Mouse (Mus musculus) bone marrow macrophage, adult 2 months (primary cell): ENCODE measurements around the gene Rec114. TPM values are rescaled to one million over a fixed set of nuclear protein-coding genes. Genes with fewer than 3 reads are reported as not detected.

ENCODE experiments used
- H3K27ac ChIP-seq: 2 replicates; pipeline ENCODE4 v1.5.1; 2012; ENCODE audit warnings: low read depth, low read length; ENCODE audit not compliant: insufficient read depth
- H3K4me1 ChIP-seq: 2 replicates; pipeline ENCODE4 v1.6.1; 2012; ENCODE audit warnings: low read length; ENCODE audit not compliant: control insufficient read depth, insufficient read depth
- H3K4me3 ChIP-seq: 2 replicates; pipeline ENCODE4 v1.5.1; 2012; ENCODE audit warnings: mild to moderate bottlenecking, low read length, moderate library complexity; ENCODE audit not compliant: insufficient read depth
- CTCF ChIP-seq: IDR thresholded peaks from 2 replicates; pipeline ENCODE4 v1.5.1; 2012; ENCODE audit warnings: low read depth, mild to moderate bottlenecking, low read length, moderate library complexity
- POLR2A ChIP-seq: IDR thresholded peaks from 2 replicates; pipeline ENCODE4 v1.6.1; 2012; ENCODE audit warnings: mild to moderate bottlenecking, low read depth, low read length, borderline replicate concordance
- polyA plus RNA-seq: library from polyadenylated mRNA; stranded (reverse); fragments of >200 nt; gene quantifications from 2 replicates; pipeline ENCODE4 v1.2.4, GENCODE M21; 2012; ENCODE audit not compliant: missing spikeins, insufficient read depth, insufficient read length

Rec114 gene
- polyA plus RNA-seq, 1 experiment: not detected

DNA sequence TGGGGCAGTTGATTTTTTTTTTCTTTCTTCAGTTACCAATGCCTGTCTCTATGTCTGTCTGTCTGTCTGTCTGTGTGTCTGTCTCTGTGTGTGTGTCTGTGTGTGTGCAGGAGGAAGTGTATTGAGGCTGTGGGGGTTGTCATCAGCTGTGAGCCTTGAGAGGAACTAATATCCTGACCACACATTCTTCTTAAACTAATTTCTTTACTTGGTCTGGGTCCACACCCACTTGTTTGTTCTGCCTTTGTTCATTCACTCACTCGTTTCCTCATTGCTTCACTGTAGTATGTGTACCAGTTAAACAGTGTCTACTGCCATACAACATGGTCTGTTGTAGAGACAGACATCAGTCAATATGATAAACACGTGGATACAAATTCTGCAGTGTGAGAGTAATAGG lies 116.6 kb downstream of the Rec114 start:
- Histone ChIP-seq H3K27ac (peak overlapping the region; percentile 9; the same call in 1 of the 2 replicates), H3K4me1 (peaks cover 42% of the 10 kb centered on the region), H3K4me3 (no peak overlapping the region)
- TF ChIP-seq CTCF: no peak
- no peak for TF ChIP-seq POLR2A

DNA sequence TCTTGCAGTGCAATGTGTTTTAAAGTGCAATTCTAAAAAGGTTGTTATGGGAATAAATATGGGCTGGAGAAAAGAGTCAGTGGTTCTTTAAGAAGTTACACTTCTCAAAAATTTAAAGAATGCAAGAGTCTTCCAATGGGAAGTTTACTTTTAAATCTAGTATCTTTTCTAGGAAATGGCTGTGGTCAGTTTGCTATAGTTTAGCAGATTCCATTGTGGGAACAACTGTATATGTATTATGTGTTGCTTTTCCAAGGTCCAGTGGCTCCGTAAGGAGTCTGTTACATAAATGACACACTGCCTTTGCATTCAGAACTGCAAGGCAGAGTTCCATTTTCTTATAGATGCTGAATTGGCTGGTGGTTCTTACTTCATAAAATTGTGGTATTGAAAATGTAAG lies 120.8 kb downstream of the Rec114 start:
- peaks cover 50% of the 10 kb centered on the region for H3K4me1 ChIP-seq
- TF ChIP-seq CTCF: no peak
- TF ChIP-seq POLR2A: no peak
- no peak overlapping the region for H3K27ac ChIP-seq
- no peak overlapping the region for H3K4me3 ChIP-seq

DNA sequence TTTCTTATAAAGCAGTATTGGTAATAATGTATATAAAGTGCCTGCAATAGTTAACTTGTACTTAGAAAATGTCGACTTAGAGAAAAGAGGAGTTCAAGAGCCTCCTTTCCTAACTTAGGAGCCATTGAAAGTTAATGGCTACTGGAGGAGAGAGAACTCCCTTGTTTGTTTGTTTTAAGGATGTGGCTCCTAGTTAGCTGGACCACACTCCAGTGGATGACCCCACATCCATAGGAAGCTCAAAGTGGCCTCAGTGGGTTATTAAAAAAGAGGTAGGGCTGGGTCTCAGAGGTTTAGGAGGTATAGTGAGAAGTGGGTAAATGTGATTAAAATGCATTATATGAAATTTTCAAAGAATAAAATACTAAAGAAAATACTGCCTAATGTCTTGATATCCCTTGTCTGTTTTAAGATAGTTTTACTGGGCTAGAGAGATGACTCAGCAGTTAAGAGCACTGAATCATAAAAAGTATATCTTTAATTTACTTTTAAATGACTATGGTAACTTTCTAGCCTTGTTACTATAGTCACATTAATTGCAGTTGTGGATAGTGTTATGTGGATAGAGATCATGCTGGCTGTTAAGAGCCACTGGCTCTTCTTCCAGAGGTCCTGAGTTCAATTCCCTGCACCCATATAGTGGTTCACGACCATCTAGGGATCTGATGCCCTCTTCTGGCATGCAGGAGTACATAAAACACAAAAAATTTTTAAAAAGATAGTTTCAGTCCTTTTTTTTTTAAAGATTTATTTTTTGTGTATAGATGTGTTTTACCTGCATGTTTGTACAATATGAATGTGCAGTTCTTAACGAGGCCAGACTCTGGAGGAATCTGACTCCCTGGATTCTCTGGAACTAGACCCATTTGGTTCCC lies 128.5 kb downstream of the Rec114 start:
- H3K4me1 ChIP-seq: peaks cover 44% of the 10 kb centered on the region
- H3K4me3 ChIP-seq: no peak overlapping the region
- no peak for TF ChIP-seq POLR2A
- no peak for TF ChIP-seq CTCF
- no peak overlapping the region for H3K27ac ChIP-seq

DNA sequence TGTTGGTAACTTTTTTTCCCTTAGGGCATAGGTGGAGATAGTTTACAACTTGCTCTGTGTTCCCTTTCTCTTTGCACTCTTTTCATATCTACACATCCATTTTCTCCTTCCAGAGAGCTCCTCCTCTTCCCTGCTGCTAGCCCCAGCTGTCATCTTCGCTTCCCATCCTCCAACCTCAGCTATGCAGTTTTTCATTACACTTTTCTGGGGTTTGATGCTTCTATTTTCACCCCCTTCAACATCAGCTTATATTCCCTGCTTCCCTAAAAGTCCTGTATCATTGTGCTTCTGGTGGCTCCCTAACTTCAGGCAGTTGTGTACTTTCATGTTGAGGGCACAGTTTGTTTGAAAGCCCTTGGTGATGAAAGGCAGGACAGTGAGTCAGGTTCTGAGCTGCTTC lies 130.0 kb downstream of the Rec114 start:
- Histone ChIP-seq H3K4me3 (no peak overlapping the region), H3K4me1 (peaks cover 40% of the 10 kb centered on the region), H3K27ac (no peak overlapping the region)
- no peak for TF ChIP-seq POLR2A
- no peak for TF ChIP-seq CTCF

Other genes with a start within 250 kb of the Rec114 start
- gene Cd276, start 188.5 kb downstream of the Rec114 start, polyA plus RNA-seq: 8.7 and 9.3 TPM in 2 replicates
- gene Nptn, start 161.7 kb downstream of the Rec114 start, polyA plus RNA-seq: 570 and 586 TPM in 2 replicates
- not detected in 2 replicates for gene Hcn4, start 79.4 kb upstream of the Rec114 start, polyA plus RNA-seq